Mouse (Mus musculus) forebrain, postnatal 0 days (tissue): Measurements from ENCODE around the gene Pcif1. TPM values are rescaled to one million over a fixed set of nuclear protein-coding genes. Genes with fewer than 3 reads are reported as not detected.

ENCODE experiments used
- ATAC-seq: fragments of 200-750 bp; cut with Nextera tagmentation; 2 replicates; pipeline ENCODE4 v1.8.0; 2017; ENCODE audit warnings: mild to moderate bottlenecking, moderate library complexity
- DNase-seq: peaks from one replicate; pipeline ENCODE4 v3.0.0-alpha.2; 2015
- H3K27ac ChIP-seq: fragments of 300-500 bp; sonication (generic); 2 replicates; pipeline ENCODE4 v1.5.1; 2014; ENCODE audit warnings: low read depth, mild to moderate bottlenecking, antibody characterized with exemption, low read length, moderate library complexity, mixed read lengths
- H3K27me3 ChIP-seq: fragments of 300-500 bp; sonication (generic); 2 replicates; pipeline ENCODE4 v1.6.1; 2014; ENCODE audit warnings: mild to moderate bottlenecking, low read length, mixed read lengths; ENCODE audit not compliant: insufficient read depth
- H3K36me3 ChIP-seq: fragments of 300-500 bp; sonication (generic); 2 replicates; pipeline ENCODE4 v1.6.1; 2014; ENCODE audit warnings: mild to moderate bottlenecking, moderate library complexity; ENCODE audit not compliant: insufficient read depth
- H3K4me1 ChIP-seq: fragments of 300-500 bp; sonication (generic); 2 replicates; pipeline ENCODE4 v1.6.1; 2014; ENCODE audit warnings: antibody characterized with exemption; ENCODE audit not compliant: insufficient read depth
- H3K4me2 ChIP-seq: fragments of 300-500 bp; sonication (generic); 2 replicates; pipeline ENCODE4 v1.6.1; 2014; ENCODE audit warnings: low read depth, mild to moderate bottlenecking, moderate library complexity
- H3K4me3 ChIP-seq: fragments of 300-500 bp; sonication (generic); 2 replicates; pipeline ENCODE4 v1.5.1; 2014; ENCODE audit warnings: low read depth, low read length, mixed read lengths
- H3K9ac ChIP-seq: fragments of 300-500 bp; sonication (generic); 2 replicates; pipeline ENCODE4 v1.6.1; 2014; ENCODE audit warnings: mild to moderate bottlenecking
- H3K9me3 ChIP-seq: fragments of 300-500 bp; sonication (generic); 2 replicates; pipeline ENCODE4 v1.6.1; 2016; ENCODE audit warnings: low read length
- CTCF ChIP-seq: sonication (generic); IDR thresholded peaks from 2 replicates; pipeline ENCODE4 v1.5.1; 2016; ENCODE audit warnings: antibody characterized with exemption, control low read depth, low read depth
- WGBS: fragments of 180-500 bp; shearing (Covaris S2); extraction: QIAGEN DNeasy Blood & Tissue Kit; methylation state at CpG from one replicate; pipeline ENCODE4 v1.1.7; 2014; 5-methylcytosine and 5-hydroxymethylcytosine counted together
- polyA plus RNA-seq: library from polyadenylated mRNA; unstranded; fragments of >200 nt; fragmentation: Nextera tagmentation; extraction: Ambion mirVana; gene quantifications from 2 replicates; pipeline ENCODE4 v1.2.1, GENCODE M21; 2015
- total RNA-seq: library from RNA; depleted of rRNA; stranded (reverse); fragments of >200 nt; gene quantifications from 2 replicates; pipeline ENCODE4 v1.2.3, GENCODE M21; 2014

The Pcif1 gene
- total and polyA plus RNA-seq, 2 experiments from 2014 or later: 82.2 to 104 TPM

GRCm38 (mm10) chr2:164923291-164923690 is 44.2 kb downstream of the Pcif1 start:
- DNase-seq (no peak), ATAC-seq (no peak)
- H3K27ac ChIP-seq: no peak overlapping the region
- WGBS: 68% methylated on average over 4 of the region's 4 CpGs
- H3K36me3 ChIP-seq: no peaks in the 10 kb centered on the region; the same call in 1 of the 2 replicates
- H3K9ac ChIP-seq: no peak overlapping the region
- no peaks in the 10 kb centered on the region for H3K27me3 ChIP-seq
- no peaks in the 10 kb centered on the region for H3K4me1 ChIP-seq
- H3K4me3 ChIP-seq: no peak overlapping the region
- no peaks in the 10 kb centered on the region for H3K9me3 ChIP-seq
- no peak for TF ChIP-seq CTCF
- no peak overlapping the region for H3K4me2 ChIP-seq

GRCm38 (mm10) chr2:164924100-164924857 is 45.2 kb downstream of the Pcif1 start:
- DNase-seq (peak; percentile 85), ATAC-seq (peak; percentile 75)
- no peak overlapping the region for H3K9ac ChIP-seq
- WGBS: 25% methylated on average over 11 of the region's 11 CpGs
- H3K4me1 ChIP-seq: no peaks in the 10 kb centered on the region
- no peak overlapping the region for H3K4me3 ChIP-seq
- H3K27ac ChIP-seq: no peak overlapping the region
- no peak overlapping the region for H3K4me2 ChIP-seq
- H3K27me3 ChIP-seq: no peaks in the 10 kb centered on the region
- no peaks in the 10 kb centered on the region; the same call in 1 of the 2 replicates for H3K36me3 ChIP-seq
- TF ChIP-seq CTCF: peak; percentile 82
- no peaks in the 10 kb centered on the region for H3K9me3 ChIP-seq

GRCm38 (mm10) chr2:164930706-164931581 is 51.8 kb downstream of the Pcif1 start:
- DNase-seq (no peak), ATAC-seq (no peak)
- no peak overlapping the region for H3K4me2 ChIP-seq
- 63% methylated on average over 11 of the region's 11 CpGs for WGBS
- TF ChIP-seq CTCF: no peak
- H3K9me3 ChIP-seq: no peaks in the 10 kb centered on the region
- H3K9ac ChIP-seq: no peak overlapping the region
- H3K27ac ChIP-seq: no peak overlapping the region
- no peaks in the 10 kb centered on the region for H3K36me3 ChIP-seq
- H3K4me3 ChIP-seq: no peak overlapping the region
- no peaks in the 10 kb centered on the region for H3K4me1 ChIP-seq
- H3K27me3 ChIP-seq: no peaks in the 10 kb centered on the region

- Histone ChIP-seq H3K4me2 (no peak overlapping the region), H3K27ac (no peak overlapping the region), H3K4me1 (peaks cover 6% of the 10 kb centered on the region), H3K4me3 (no peak overlapping the region), H3K36me3 (no peaks in the 10 kb centered on the region), H3K9me3 (no peaks in the 10 kb centered on the region), H3K27me3 (no peaks in the 10 kb centered on the region), H3K9ac (no peak overlapping the region)
- 38% methylated on average over 10 of the region's 10 CpGs for WGBS
- TF ChIP-seq CTCF: no peak
- DNase-seq: no peak
- no peak for ATAC-seq
These were observed 54.4 kb downstream of the Pcif1 start for GRCm38 (mm10) chr2:164933534-164933933.

- Histone ChIP-seq H3K4me2 (no peak overlapping the region), H3K4me1 (peaks cover 21% of the 10 kb centered on the region), H3K36me3 (no peaks in the 10 kb centered on the region), H3K9me3 (no peaks in the 10 kb centered on the region), H3K4me3 (no peak overlapping the region), H3K9ac (no peak overlapping the region), H3K27ac (no peak overlapping the region), H3K27me3 (no peaks in the 10 kb centered on the region)
- no peak for TF ChIP-seq CTCF
- 73% methylated on average over 4 of the region's 4 CpGs for WGBS
- ATAC-seq (no peak), DNase-seq (no peak)
These were observed 56.9 kb downstream of the Pcif1 start for GRCm38 (mm10) chr2:164935991-164936390.

- TF ChIP-seq CTCF: no peak
- Histone ChIP-seq H3K36me3 (no peaks in the 10 kb centered on the region), H3K27me3 (no peaks in the 10 kb centered on the region), H3K4me2 (peak overlapping the region; percentile 71), H3K9ac (peak overlapping the region; percentile 55), H3K4me1 (peaks cover 21% of the 10 kb centered on the region), H3K27ac (peak overlapping the region; percentile 81), H3K4me3 (peak overlapping the region; percentile 40), H3K9me3 (no peaks in the 10 kb centered on the region)
- DNase-seq (peak; percentile 79), ATAC-seq (peak; percentile 96)
- 4% methylated on average over 39 of the region's 39 CpGs for whole genome bisulfite sequencing
These were observed 59.3 kb downstream of the Pcif1 start for GRCm38 (mm10) chr2:164938146-164939091.
